Mouse (Mus musculus) adrenal gland, adult 10 weeks (tissue): ENCODE measurements around the gene Ift80. TPM values are rescaled to one million over a fixed set of nuclear protein-coding genes. Genes with fewer than 3 reads are reported as not detected.

ENCODE experiments used
- polyA plus RNA-seq: library from polyadenylated mRNA; stranded (reverse); fragments of 350-450 nt; fragmentation: Illumina TruSeq; extraction: RNeasy Lipid Tissue Mini Kit (QIAGEN cat#74804); gene quantifications from one replicate; pipeline ENCODE4 v1.2.3, GENCODE M21; 2014; ENCODE audit warnings: low read depth, low replicate concordance

Ift80 gene
- 52.7 TPM for polyA plus RNA-seq

DNA sequence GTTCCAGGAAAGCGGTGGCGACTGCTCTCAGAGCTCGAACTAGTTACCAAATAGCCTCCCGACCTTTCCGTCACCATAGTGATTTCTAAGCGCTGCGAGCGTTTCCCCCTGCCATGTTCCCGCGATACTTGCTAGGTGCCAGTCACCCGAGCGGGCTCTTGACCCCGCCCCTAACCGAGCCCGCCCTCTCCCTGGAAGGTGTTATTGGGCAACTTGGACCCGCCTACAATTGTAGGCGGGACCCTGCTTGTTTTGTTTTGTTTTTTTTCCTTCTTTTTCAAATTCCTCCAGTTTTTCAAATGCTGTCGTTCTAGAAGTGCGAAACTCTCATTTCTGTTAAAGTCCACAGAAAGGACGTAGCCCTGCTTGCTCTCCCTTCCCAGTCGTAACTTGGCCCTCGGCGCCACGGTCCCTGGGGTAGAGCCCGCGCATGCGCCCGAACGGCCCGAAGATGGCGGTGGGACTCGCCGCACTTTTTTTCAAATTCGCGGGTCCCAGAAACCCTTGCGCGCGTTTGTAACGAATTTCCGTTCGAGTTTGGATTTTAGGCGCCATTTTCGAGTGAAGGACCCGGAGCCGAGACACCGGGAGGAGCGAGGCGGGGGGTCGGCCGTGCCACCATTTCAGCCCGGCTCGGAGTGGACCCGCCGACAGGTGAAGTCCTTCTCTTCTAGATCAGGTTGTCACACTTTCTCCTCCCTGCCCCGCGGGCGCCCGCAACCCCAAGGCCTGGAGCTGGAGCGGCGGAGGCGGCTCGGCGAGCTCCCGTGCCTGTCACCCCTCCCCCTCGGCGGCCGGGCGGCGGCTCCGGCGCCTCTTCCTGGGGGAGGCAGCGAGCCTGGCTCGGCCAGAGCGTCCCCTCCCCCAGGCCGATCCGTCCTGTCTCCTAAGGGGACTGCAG is at the start of gene Ift80, which contains the start of gene Smc4:
Gene Ift80, minus strand, starts transcription at position 134 of the 901 bp plus-strand sequence.
Gene Smc4, plus strand, starts transcription at position 302 of the 901 bp plus-strand sequence.

DNA sequence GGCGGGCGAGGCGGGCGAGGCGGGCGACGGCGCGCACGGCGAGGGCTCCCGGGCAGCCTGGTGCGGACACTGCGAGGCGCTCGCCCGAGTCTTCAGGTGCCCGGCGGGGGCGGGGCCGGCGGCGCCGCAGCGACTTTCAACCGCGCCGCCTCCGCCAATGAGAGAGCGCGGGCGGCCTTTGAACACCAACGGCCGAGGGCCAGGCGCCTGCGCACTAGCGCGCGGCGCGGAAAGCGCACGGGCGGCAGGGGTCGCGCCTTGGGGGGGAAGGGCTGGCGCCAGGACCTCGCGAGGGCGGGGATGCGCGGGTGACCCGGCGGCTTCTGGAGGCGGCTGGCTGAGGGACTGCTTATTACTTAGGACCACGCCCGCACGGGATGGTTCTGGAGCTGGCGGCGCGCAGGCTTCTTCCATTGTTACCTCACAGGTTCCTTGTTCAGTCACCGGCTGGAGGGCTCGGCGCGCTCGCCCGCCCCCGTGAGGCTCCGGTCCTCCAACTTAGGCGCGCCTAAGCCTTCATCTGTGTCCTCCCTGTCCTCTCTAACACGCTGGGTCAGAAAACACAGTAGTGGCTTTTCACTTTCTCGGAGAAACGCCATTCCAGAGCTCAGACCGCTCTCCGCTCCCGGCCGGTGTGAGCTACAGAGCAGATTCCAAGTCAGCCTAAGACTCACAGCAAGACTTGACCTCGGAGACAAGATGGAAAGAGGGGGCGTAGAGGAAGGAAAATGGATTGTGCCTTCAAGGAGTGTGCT is 40.5 kb upstream of the Ift80 start, which contains the start of gene Trim59:
Gene Trim59, minus strand, starts transcription at position 111 of the 755 bp plus-strand sequence.

DNA sequence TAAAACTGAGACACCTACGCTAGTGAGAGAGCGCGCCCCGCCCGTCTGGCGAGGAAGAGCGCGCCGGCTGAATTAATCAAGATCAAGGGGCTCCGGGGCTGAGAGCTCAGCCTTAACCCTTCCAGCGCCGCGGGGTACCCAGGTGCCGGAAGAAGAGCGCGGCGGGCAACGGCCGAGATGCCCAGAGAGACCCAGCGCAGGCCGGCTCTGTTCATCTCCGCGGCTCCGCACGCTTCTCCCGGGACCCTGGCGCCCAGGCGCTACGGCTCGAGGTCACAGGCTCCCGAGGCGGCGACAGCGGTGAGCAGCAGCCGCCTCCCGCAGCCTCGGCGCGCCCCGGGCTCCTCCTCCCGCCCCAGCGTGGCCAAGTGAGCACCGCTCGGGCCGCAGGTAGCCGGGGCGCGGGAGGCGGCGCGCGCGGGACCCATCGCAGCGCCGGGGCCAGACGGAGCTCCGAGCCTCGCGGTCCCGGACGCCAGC is 135.1 kb downstream of the Ift80 start, which contains the start of gene 1110032F04Rik:
Gene 1110032F04Rik, plus strand, starts transcription at position 376 of the 480 bp plus-strand sequence.

Other genes starting within 250 kb of the Ift80 start
- not detected for gene 1110032F04Rik, start 135.0 kb downstream of the Ift80 start, polyA plus RNA-seq
- gene Smc4, start 168 bp upstream of the Ift80 start, polyA plus RNA-seq, result 154 TPM
- gene Trim59, start 40.2 kb upstream of the Ift80 start, polyA plus RNA-seq, result 27.6 TPM
- 224 TPM for gene Kpna4, start 122.5 kb upstream of the Ift80 start, polyA plus RNA-seq
- gene Arl14, start 217.8 kb upstream of the Ift80 start, polyA plus RNA-seq, result not detected